In genomic region chr3:73591757-73592533, GRCm38 (mm10) we compare ENCODE assay signal across 15 mouse cellular contexts.
"Had no signal": no experiment of that assay in that cellular context is flagged by ENCODE, and none has a peak within 500 bp of the region (broad histone marks: within the 10 kb centered on the region; RNA-seq: fewer than 3 reads in every experiment).

No protein-coding gene starts in this region.

- DNase-seq: kidney, adult 8-10 months; kidney, postnatal 25 days; liver; liver, embryonic 13.5 days; liver, postnatal 0 days; lung, postnatal 14 days; midbrain, embryonic 14.5 days; right cerebral cortex, postnatal 4 days; spleen, adult 18-20 months; thymus, adult 2 months; thymus, postnatal 25 days had no signal

- H3K9ac ChIP-seq: limb, embryonic 12.5 days; liver, embryonic 13.5 days; liver, postnatal 0 days; lung, embryonic 15.5 days had no signal

- H3K27me3 ChIP-seq: limb, embryonic 12.5 days; liver, embryonic 13.5 days; lung, embryonic 15.5 days had no signal

- ATAC-seq: intestine, postnatal 0 days; liver, postnatal 0 days had no signal

- H3K4me2 ChIP-seq: limb, embryonic 12.5 days; liver, embryonic 13.5 days; lung, embryonic 15.5 days had no signal

- H3K4me3 ChIP-seq: left cerebral cortex, adult 2 months; limb, embryonic 12.5 days; liver, embryonic 13.5 days; lung, embryonic 15.5 days had no signal

- H3K9me3 ChIP-seq: limb, embryonic 12.5 days; liver, embryonic 13.5 days; lung, embryonic 15.5 days had no signal

- H3K4me1 ChIP-seq: limb, embryonic 12.5 days; liver, embryonic 13.5 days; lung, embryonic 15.5 days had no signal

- H3K36me3 ChIP-seq: limb, embryonic 12.5 days; liver, embryonic 13.5 days; lung, embryonic 15.5 days had no signal

- H3K27ac ChIP-seq: left cerebral cortex, adult 2 months; limb, embryonic 12.5 days; liver, embryonic 13.5 days; lung, embryonic 15.5 days had no signal
